Mouse (Mus musculus) thymus, postnatal 0 days (tissue): Measurements from ENCODE around the gene Paqr5. TPM values are rescaled to one million over a fixed set of nuclear protein-coding genes. Genes with fewer than 3 reads are reported as not detected.

ENCODE experiments used
- DNase-seq: peaks from one replicate; pipeline ENCODE4 v3.0.0-alpha.2; 2015; ENCODE audit warnings: low spot score
- polyA plus RNA-seq: library from polyadenylated mRNA; unstranded; fragments of >200 nt; fragmentation: Nextera tagmentation; extraction: Ambion mirVana; gene quantifications from 2 replicates; pipeline ENCODE4 v1.2.1, GENCODE M21; 2015

Gene Paqr5
- polyA plus RNA-seq, 1 experiment from 2014 or later = 3.1 TPM

- peak; percentile 57 for DNase-seq
These were observed 65.9 kb downstream of the Paqr5 start for GRCm38 (mm10) chr9:61960753-61961152.

GRCm38 (mm10) chr9:61959921-61960569, 66.6 kb downstream of the Paqr5 start:
- DNase-seq = peak; percentile 15

GRCm38 (mm10) chr9:61954707-61955106, 71.9 kb downstream of the Paqr5 start:
- DNase-seq = no peak

GRCm38 (mm10) chr9:61952241-61952640, 74.4 kb downstream of the Paqr5 start:
- no peak for DNase-seq

- peak; percentile 88 for DNase-seq
These were observed 79.0 kb downstream of the Paqr5 start for GRCm38 (mm10) chr9:61947402-61948346.

- peak; percentile 95 for DNase-seq
These were observed 79.8 kb downstream of the Paqr5 start, which contains the start of gene Kif23 for GRCm38 (mm10) chr9:61946623-61947401. Gene Kif23, minus strand, starts transcription at chr9:61946774.

- peak; percentile 73 for DNase-seq
These were observed 80.6 kb downstream of the Paqr5 start for GRCm38 (mm10) chr9:61945973-61946611.

- no peak for DNase-seq
These were observed 85.6 kb downstream of the Paqr5 start for GRCm38 (mm10) chr9:61941054-61941453.

GRCm38 (mm10) chr9:61933333-61933732, 93.3 kb downstream of the Paqr5 start:
- DNase-seq = no peak

- DNase-seq = peak; percentile 21
These were observed 94.6 kb downstream of the Paqr5 start for GRCm38 (mm10) chr9:61932009-61932408.

GRCm38 (mm10) chr9:61925086-61925660, 101.5 kb downstream of the Paqr5 start:
- DNase-seq = peak; percentile 79

- DNase-seq = no peak
These were observed 106.3 kb downstream of the Paqr5 start for GRCm38 (mm10) chr9:61920331-61920730.

- DNase-seq = no peak
These were observed 107.2 kb downstream of the Paqr5 start for GRCm38 (mm10) chr9:61919464-61919863.

GRCm38 (mm10) chr9:61917436-61917835, 109.2 kb downstream of the Paqr5 start:
- DNase-seq = no peak

- no peak for DNase-seq
These were observed 109.7 kb downstream of the Paqr5 start for GRCm38 (mm10) chr9:61916986-61917385.

GRCm38 (mm10) chr9:61915393-61916005, 111.2 kb downstream of the Paqr5 start:
- no peak for DNase-seq

- no peak for DNase-seq
These were observed 111.7 kb downstream of the Paqr5 start for GRCm38 (mm10) chr9:61914917-61915300.

GRCm38 (mm10) chr9:61914203-61914916, 112.3 kb downstream of the Paqr5 start, which contains the start of gene Rplp1:
Gene Rplp1, minus strand, starts transcription at chr9:61914542.
- peak; percentile 98 for DNase-seq
